In genomic region chr7:110903226-110903625, GRCm38 (mm10) we compare ENCODE assay signal across 13 mouse cellular contexts. TPM values are rescaled to one million over a fixed set of nuclear protein-coding genes. Genes with fewer than 3 reads are reported as not detected.
DNase-seq lines count a peak whose midpoint lies in the region; ATAC-seq lines count a peak whose summit lies in the region.
"Had no signal": no experiment of that assay in that cellular context is flagged by ENCODE, and none has a peak within 500 bp of the region (broad histone marks: within the 10 kb centered on the region; RNA-seq: fewer than 3 reads in every experiment).

No protein-coding gene starts in this region.

- peak overlapping the region; percentile 82 for H3K27ac ChIP-seq in heart, embryonic 11.5 days (ENCODE audit: low read depth, low read length)
- peak overlapping the region; percentile 75 for H3K27ac ChIP-seq in liver, embryonic 12.5 days
- H3K27ac ChIP-seq in forebrain, embryonic 13.5 days: no peak overlapping the region
- H3K27ac ChIP-seq: embryonic facial prominence, embryonic 10.5 days; midbrain, embryonic 13.5 days had no signal

- peak; percentile 81 for DNase-seq in lung, postnatal 25 days (ENCODE audit: low spot score)
- DNase-seq in left cerebral cortex, postnatal 36 days (ENCODE audit: low spot score in 2 of 2): no peak
- DNase-seq in layer of hippocampus, postnatal 10 days (ENCODE audit: low spot score in 2 of 2): no peak
- DNase-seq: right cerebral cortex, postnatal 4 days had no signal

- H3K4me2 ChIP-seq in heart, embryonic 11.5 days: peak overlapping the region; percentile 31
- H3K4me2 ChIP-seq in liver, embryonic 12.5 days: peak overlapping the region; percentile 48
- H3K4me2 ChIP-seq in forebrain, embryonic 13.5 days: no peak overlapping the region
- H3K4me2 ChIP-seq: midbrain, embryonic 13.5 days had no signal

- no peak; the same call in 1 of the 2 replicates for ATAC-seq in heart, embryonic 11.5 days (replicated peaks; ENCODE audit: insufficient number of reproducible peaks, low FRiP score, low TSS enrichment)
- peak; percentile 95 for ATAC-seq in liver, embryonic 12.5 days
- ATAC-seq in forebrain, embryonic 13.5 days: no peak
- ATAC-seq: midbrain, embryonic 13.5 days had no signal

- H3K27me3 ChIP-seq in erythroblast, embryonic 14.5 days (ENCODE audit: control insufficient read depth): no peaks in the 10 kb centered on the region
- no peaks in the 10 kb centered on the region for H3K27me3 ChIP-seq in heart, embryonic 11.5 days (ENCODE audit: control insufficient read depth, insufficient read depth, low read length)
- no peaks in the 10 kb centered on the region for H3K27me3 ChIP-seq in liver, embryonic 12.5 days (replicated peaks)
- H3K27me3 ChIP-seq in forebrain, embryonic 13.5 days: no peaks in the 10 kb centered on the region
- H3K27me3 ChIP-seq: CH12.LX; midbrain, embryonic 13.5 days had no signal

- no peaks in the 10 kb centered on the region for H3K9me3 ChIP-seq in erythroblast, embryonic 14.5 days (ENCODE audit: control insufficient read depth, low read length)
- no peaks in the 10 kb centered on the region for H3K9me3 ChIP-seq in heart, embryonic 11.5 days (replicated peaks; ENCODE audit: control insufficient read depth, low read length)
- H3K9me3 ChIP-seq in liver, embryonic 12.5 days (replicated peaks): no peaks in the 10 kb centered on the region
- no peaks in the 10 kb centered on the region for H3K9me3 ChIP-seq in forebrain, embryonic 13.5 days (replicated peaks)
- H3K9me3 ChIP-seq: embryonic facial prominence, embryonic 10.5 days; midbrain, embryonic 13.5 days had no signal

- H3K4me1 ChIP-seq in erythroblast, embryonic 14.5 days (ENCODE audit: control insufficient read depth): peaks cover 58% of the 10 kb centered on the region
- peaks cover 17% of the 10 kb centered on the region for H3K4me1 ChIP-seq in heart, embryonic 11.5 days (ENCODE audit: control insufficient read depth, insufficient read depth, low read length)
- peaks cover 56% of the 10 kb centered on the region for H3K4me1 ChIP-seq in liver, embryonic 12.5 days
- no peaks in the 10 kb centered on the region for H3K4me1 ChIP-seq in forebrain, embryonic 13.5 days
- H3K4me1 ChIP-seq: embryonic facial prominence, embryonic 10.5 days; midbrain, embryonic 13.5 days had no signal

- 16% methylated on average over 7 of the region's 7 CpGs for WGBS in heart, embryonic 11.5 days (ENCODE audit: insufficient replicate concordance)
- WGBS in liver, embryonic 12.5 days (ENCODE audit: insufficient replicate concordance): 16% methylated on average over 7 of the region's 7 CpGs
- WGBS in forebrain, embryonic 13.5 days: 87% methylated on average over 7 of the region's 7 CpGs

- H3K9ac ChIP-seq in heart, embryonic 11.5 days (ENCODE audit: low read depth, low read length): no peak overlapping the region
- H3K9ac ChIP-seq in liver, embryonic 12.5 days: no peak overlapping the region
- H3K9ac ChIP-seq in forebrain, embryonic 13.5 days: no peak overlapping the region
- H3K9ac ChIP-seq: midbrain, embryonic 13.5 days had no signal

- intact Hi-C loops in left cerebral cortex, postnatal 36 days (cut with DNase I): no loop called here

- peaks cover 3% of the 10 kb centered on the region; the same call in 1 of the 2 replicates for H3K36me3 ChIP-seq in erythroblast, embryonic 14.5 days (ENCODE audit: control insufficient read depth)
- no peaks in the 10 kb centered on the region for H3K36me3 ChIP-seq in heart, embryonic 11.5 days (ENCODE audit: control insufficient read depth, insufficient read depth, low read length)
- 0 out of 2 replicates have a peak, but pooled peaks cover 6% of the 10 kb centered on the region for H3K36me3 ChIP-seq in liver, embryonic 12.5 days
- H3K36me3 ChIP-seq in forebrain, embryonic 13.5 days (ENCODE audit: poor library complexity, severe bottlenecking): no peaks in the 10 kb centered on the region
- H3K36me3 ChIP-seq: embryonic facial prominence, embryonic 10.5 days; midbrain, embryonic 13.5 days had no signal

- H3K4me3 ChIP-seq in erythroblast, embryonic 14.5 days (replicated peaks): peak overlapping the region; percentile 40
- no peak overlapping the region for H3K4me3 ChIP-seq in heart, embryonic 11.5 days (ENCODE audit: low read depth, low read length)
- H3K4me3 ChIP-seq in liver, embryonic 12.5 days: no peak overlapping the region
- H3K4me3 ChIP-seq in forebrain, embryonic 13.5 days: no peak overlapping the region
- H3K4me3 ChIP-seq: embryonic facial prominence, embryonic 10.5 days; midbrain, embryonic 13.5 days had no signal

RNA-seq across cellular contexts. Expression of gene Lyve1, which starts 40.2 kb away (rescaled TPM):
- 0.01 TPM in 1 of 2 replicates, not detected in the other for polyA plus RNA-seq in erythroblast, embryonic 14.5 days (2012)
- 3.1 and 3.4 TPM in 2 replicates for polyA plus RNA-seq in heart, embryonic 11.5 days (2014; fragmentation: Nextera tagmentation; extraction: Ambion mirVana)
- 26.7 and 28.6 TPM in 2 replicates for polyA plus RNA-seq in liver, embryonic 12.5 days (2016; fragmentation: Nextera tagmentation; extraction: Ambion mirVana)
- 1 to 10 TPM in 1 of 2 experiments, under 1 TPM in 1; 0.99 to 2.1 TPM for total RNA-seq in left cerebral cortex, postnatal 36 days (2021)
- 2.5 and 2.9 TPM in 2 replicates for polyA plus RNA-seq in forebrain, embryonic 13.5 days (2015; fragmentation: Nextera tagmentation; extraction: Ambion mirVana)
- 1 to 10 TPM; 1.8 to 2.8 TPM for total RNA-seq in layer of hippocampus, postnatal 10 days (2021)
- total RNA-seq: CH12.LX; hematopoietic stem cell, adult 5-6 weeks; neutrophil, adult 5-6 weeks had no signal

RNA-seq across cellular contexts. Expression of gene Rnf141, which starts 59.0 kb away (rescaled TPM):
- polyA plus RNA-seq in erythroblast, embryonic 14.5 days (2012): 0.21 and 0.26 TPM in 2 replicates
- 34.1 and 35.5 TPM in 2 replicates for polyA plus RNA-seq in heart, embryonic 11.5 days (2014; fragmentation: Nextera tagmentation; extraction: Ambion mirVana)
- polyA plus RNA-seq in liver, embryonic 12.5 days (2016; fragmentation: Nextera tagmentation; extraction: Ambion mirVana): 29.1 and 31.7 TPM in 2 replicates
- 10 to 100 TPM; 70.1 to 79.3 TPM for total RNA-seq in left cerebral cortex, postnatal 36 days (2021)
- polyA plus RNA-seq in forebrain, embryonic 13.5 days (2015; fragmentation: Nextera tagmentation; extraction: Ambion mirVana): 28.8 TPM in 2 replicates
- total RNA-seq in layer of hippocampus, postnatal 10 days (2021): 10 to 100 TPM; 84.3 to 87.3 TPM

Comparison
In these comparisons a context has a peak if more than half of its experiments do, and no peak if none do; other contexts are left out.
1. RNA of gene Rnf141, which starts 59.0 kb away (polyA plus RNA-seq): 34.1 to 35.5 TPM in heart, embryonic 11.5 days, 29.1 to 31.7 TPM in liver, embryonic 12.5 days and 28.8 TPM in forebrain, embryonic 13.5 days; 0.21 to 0.26 TPM in erythroblast, embryonic 14.5 days; every median in the first group is over 10 times any median in the second.